Mouse (Mus musculus): Measurements from ENCODE around the gene Wwc1. TPM values are rescaled to one million over a fixed set of nuclear protein-coding genes. Genes with fewer than 3 reads are reported as not detected.

The Wwc1 gene
- polyA plus RNA-seq, 1 experiment from 2014 or later = 5.0 TPM

DNA sequence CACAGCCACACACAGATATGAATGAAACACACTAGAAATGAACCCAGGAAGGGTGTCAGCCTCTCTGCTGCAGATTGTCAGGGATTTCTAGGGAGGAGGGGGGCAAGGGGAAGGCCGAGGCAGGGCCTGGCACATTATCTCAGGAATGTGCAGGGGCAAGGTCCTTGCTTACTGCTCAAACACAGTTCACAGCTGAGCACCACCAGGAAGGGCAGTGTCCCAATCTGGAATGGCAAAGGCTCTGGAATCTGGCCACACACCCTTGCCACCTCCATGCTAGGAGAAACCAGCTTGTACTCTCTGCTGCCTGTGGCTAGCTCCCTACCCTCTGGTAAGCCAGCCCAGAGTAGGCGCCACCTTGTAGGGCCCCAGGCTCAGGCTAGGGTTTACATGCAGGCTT is 16.8 kb downstream of the Wwc1 start:
- no peaks in the 10 kb centered on the region for H3K9me3 ChIP-seq (replicated peaks; ENCODE audit: control insufficient read depth, low read length)
- peak overlapping the region; percentile 78 for H3K27ac ChIP-seq (ENCODE audit: low read length)
- no peaks in the 10 kb centered on the region for H3K36me3 ChIP-seq (ENCODE audit: control insufficient read depth, insufficient read depth, low read length)
- H3K4me3 ChIP-seq (replicated peaks; ENCODE audit: low read length) = no peak overlapping the region
- peak; percentile 73 for ATAC-seq (ENCODE audit: insufficient read depth, low FRiP score)
- H3K4me1 ChIP-seq (ENCODE audit: control insufficient read depth, insufficient read depth, low read length) = peaks cover 6% of the 10 kb centered on the region; the same call in 1 of the 2 replicates
- H3K27me3 ChIP-seq (ENCODE audit: control insufficient read depth, insufficient read depth, low read length) = no peaks in the 10 kb centered on the region
- 36% methylated on average over 2 of the region's 2 CpGs for WGBS
- H3K4me2 ChIP-seq (ENCODE audit: low read depth, low read length) = no peak overlapping the region
- peak overlapping the region; percentile 21; the same call in 1 of the 2 replicates for H3K9ac ChIP-seq (ENCODE audit: low read length)

DNA sequence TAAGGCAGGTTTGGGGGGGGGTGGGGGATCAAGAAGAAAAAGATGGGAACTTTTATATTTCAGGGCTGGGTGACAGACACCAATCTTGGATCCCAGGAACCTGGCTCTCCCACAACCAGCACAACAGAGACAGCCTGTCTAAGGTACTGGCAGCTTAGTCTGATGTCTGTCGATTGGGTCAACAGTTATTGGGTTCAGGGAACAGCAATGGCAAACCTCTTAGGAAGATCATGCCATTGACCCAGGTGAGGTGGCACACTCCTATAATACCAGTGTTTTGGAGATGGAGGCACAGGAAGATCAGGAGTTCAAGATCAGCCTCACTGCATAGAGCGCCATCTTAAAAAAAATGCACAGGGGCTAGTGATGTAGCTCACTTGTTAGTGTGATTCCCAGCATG is 17.9 kb downstream of the Wwc1 start:
- ATAC-seq (ENCODE audit: insufficient read depth, low FRiP score) = no peak
- Histone ChIP-seq H3K4me3 (replicated peaks; ENCODE audit: low read length) (no peak overlapping the region), H3K27ac (ENCODE audit: low read length) (no peak overlapping the region), H3K4me1 (ENCODE audit: control insufficient read depth, insufficient read depth, low read length) (peaks cover 6% of the 10 kb centered on the region; the same call in 1 of the 2 replicates), H3K9ac (ENCODE audit: low read length) (no peak overlapping the region), H3K9me3 (replicated peaks; ENCODE audit: control insufficient read depth, low read length) (no peaks in the 10 kb centered on the region), H3K27me3 (ENCODE audit: control insufficient read depth, insufficient read depth, low read length) (no peaks in the 10 kb centered on the region), H3K36me3 (ENCODE audit: control insufficient read depth, insufficient read depth, low read length) (no peaks in the 10 kb centered on the region), H3K4me2 (ENCODE audit: low read depth, low read length) (no peak overlapping the region)
- 90% methylated on average over 2 of the region's 2 CpGs for WGBS

DNA sequence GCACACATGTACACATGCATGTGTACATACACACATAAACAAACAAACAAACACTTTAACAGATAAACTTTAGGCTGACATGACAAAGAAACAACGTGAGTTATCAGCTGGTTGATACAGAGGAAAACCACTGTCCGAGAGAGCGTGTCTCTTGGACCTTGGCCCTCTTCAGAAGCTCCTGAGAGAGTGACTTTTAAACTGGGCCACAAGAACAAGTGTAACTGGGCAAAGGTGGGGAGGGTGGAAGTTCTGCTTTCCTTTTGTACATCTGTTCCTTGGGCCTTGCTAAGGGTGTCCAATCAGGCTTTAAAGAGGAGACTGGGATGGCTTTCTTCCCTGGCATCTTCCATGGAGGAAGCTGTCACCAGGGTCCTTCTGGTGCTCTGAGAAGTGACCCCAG is 21.1 kb downstream of the Wwc1 start:
- Histone ChIP-seq H3K4me3 (replicated peaks; ENCODE audit: low read length) (no peak overlapping the region), H3K27me3 (ENCODE audit: control insufficient read depth, insufficient read depth, low read length) (no peaks in the 10 kb centered on the region), H3K4me1 (ENCODE audit: control insufficient read depth, insufficient read depth, low read length) (peaks cover 12% of the 10 kb centered on the region; the same call in 1 of the 2 replicates), H3K27ac (ENCODE audit: low read length) (no peak overlapping the region), H3K9me3 (replicated peaks; ENCODE audit: control insufficient read depth, low read length) (no peaks in the 10 kb centered on the region), H3K4me2 (ENCODE audit: low read depth, low read length) (no peak overlapping the region), H3K36me3 (ENCODE audit: control insufficient read depth, insufficient read depth, low read length) (no peaks in the 10 kb centered on the region), H3K9ac (ENCODE audit: low read length) (no peak overlapping the region)
- 75% methylated on average over 3 of the region's 3 CpGs for WGBS
- ATAC-seq (ENCODE audit: insufficient read depth, low FRiP score) = no peak

DNA sequence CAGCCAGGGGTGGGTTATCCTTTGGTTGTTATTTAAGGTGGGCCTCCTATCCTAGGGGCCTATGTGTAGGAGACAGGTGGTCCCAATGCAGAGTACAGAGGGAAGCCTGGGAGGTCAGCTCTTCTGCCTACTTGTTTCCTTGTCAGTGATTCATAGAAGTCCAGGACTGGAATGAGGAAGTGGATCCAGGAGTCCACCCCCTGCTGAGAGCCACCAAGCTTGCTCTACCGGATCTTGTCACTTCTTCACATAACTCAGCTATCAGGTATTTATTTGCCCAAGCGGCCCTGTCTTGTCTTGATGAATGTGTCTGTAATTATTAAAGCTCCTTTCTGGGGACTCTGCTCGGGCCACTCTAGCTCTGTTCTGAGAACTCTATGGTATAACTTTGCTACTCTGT is 24.8 kb downstream of the Wwc1 start:
- no peak overlapping the region for H3K9ac ChIP-seq (ENCODE audit: low read length)
- H3K27ac ChIP-seq (ENCODE audit: low read length) = peak overlapping the region; percentile 75
- no peaks in the 10 kb centered on the region for H3K27me3 ChIP-seq (ENCODE audit: control insufficient read depth, insufficient read depth, low read length)
- H3K36me3 ChIP-seq (ENCODE audit: control insufficient read depth, insufficient read depth, low read length) = no peaks in the 10 kb centered on the region
- peaks cover 16% of the 10 kb centered on the region for H3K4me1 ChIP-seq (ENCODE audit: control insufficient read depth, insufficient read depth, low read length)
- ATAC-seq (ENCODE audit: insufficient read depth, low FRiP score) = peak; percentile 72; the same call in 1 of the 2 replicates
- no peak overlapping the region for H3K4me2 ChIP-seq (ENCODE audit: low read depth, low read length)
- H3K4me3 ChIP-seq (replicated peaks; ENCODE audit: low read length) = no peak overlapping the region
- H3K9me3 ChIP-seq (replicated peaks; ENCODE audit: control insufficient read depth, low read length) = no peaks in the 10 kb centered on the region
- 15% methylated on average over 3 of the region's 3 CpGs for WGBS

DNA sequence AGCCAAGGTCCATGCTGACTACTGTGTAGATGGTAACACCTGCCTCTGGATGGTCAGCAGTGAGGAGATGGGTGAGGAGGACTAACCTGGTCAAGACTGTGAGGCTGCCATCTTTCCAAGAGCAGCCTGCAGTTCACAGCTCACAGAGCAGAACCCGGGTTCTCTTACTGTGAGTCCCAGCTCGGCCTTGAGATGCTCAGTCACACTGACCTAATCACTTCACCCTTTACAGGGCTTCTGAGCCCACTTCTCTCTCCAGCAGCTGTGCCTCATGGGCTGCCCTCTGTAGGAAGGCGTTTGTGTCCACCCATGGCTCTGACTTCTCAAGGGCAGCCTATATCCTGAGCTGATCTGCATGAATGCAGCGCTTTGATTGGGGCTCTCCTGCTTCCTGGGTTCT is 27.1 kb downstream of the Wwc1 start:
- Histone ChIP-seq H3K27ac (ENCODE audit: low read length) (no peak overlapping the region), H3K9me3 (replicated peaks; ENCODE audit: control insufficient read depth, low read length) (no peaks in the 10 kb centered on the region), H3K9ac (ENCODE audit: low read length) (no peak overlapping the region), H3K27me3 (ENCODE audit: control insufficient read depth, insufficient read depth, low read length) (no peaks in the 10 kb centered on the region), H3K36me3 (ENCODE audit: control insufficient read depth, insufficient read depth, low read length) (no peaks in the 10 kb centered on the region), H3K4me1 (ENCODE audit: control insufficient read depth, insufficient read depth, low read length) (peaks cover 19% of the 10 kb centered on the region), H3K4me2 (ENCODE audit: low read depth, low read length) (no peak overlapping the region), H3K4me3 (replicated peaks; ENCODE audit: low read length) (no peak overlapping the region)
- 85% methylated on average over 4 of the region's 4 CpGs for WGBS
- no peak for ATAC-seq (ENCODE audit: insufficient read depth, low FRiP score)

DNA sequence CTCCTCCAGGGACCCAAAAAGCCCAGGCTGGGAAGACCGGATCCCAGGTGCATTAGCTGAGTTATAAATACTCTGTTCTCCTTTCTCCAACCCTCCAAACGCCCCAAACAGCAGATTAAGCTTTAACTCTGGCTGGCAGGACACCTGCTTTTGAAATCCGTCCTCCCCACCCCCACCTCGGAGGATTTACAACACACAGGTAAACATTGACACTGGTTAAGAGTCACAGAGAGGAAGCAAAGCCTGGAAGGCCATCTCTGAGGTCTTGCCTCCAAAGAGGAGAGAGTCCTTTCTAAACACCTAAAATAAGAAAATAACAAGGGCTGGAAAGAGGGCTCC is 28.6 kb downstream of the Wwc1 start:
- peak overlapping the region; percentile 75 for H3K27ac ChIP-seq (ENCODE audit: low read length)
- no peaks in the 10 kb centered on the region for H3K36me3 ChIP-seq (ENCODE audit: control insufficient read depth, insufficient read depth, low read length)
- H3K4me1 ChIP-seq (ENCODE audit: control insufficient read depth, insufficient read depth, low read length) = peaks cover 22% of the 10 kb centered on the region
- H3K4me3 ChIP-seq (replicated peaks; ENCODE audit: low read length) = no peak overlapping the region
- 0 out of 2 replicates have a peak overlapping the region, but pooled peaks have one; percentile 3 for H3K4me2 ChIP-seq (ENCODE audit: low read depth, low read length)
- ATAC-seq (ENCODE audit: insufficient read depth, low FRiP score) = no peak
- H3K9me3 ChIP-seq (replicated peaks; ENCODE audit: control insufficient read depth, low read length) = no peaks in the 10 kb centered on the region
- H3K27me3 ChIP-seq (ENCODE audit: control insufficient read depth, insufficient read depth, low read length) = no peaks in the 10 kb centered on the region
- 36% methylated on average over 4 of the region's 4 CpGs for WGBS
- H3K9ac ChIP-seq (ENCODE audit: low read length) = no peak overlapping the region

DNA sequence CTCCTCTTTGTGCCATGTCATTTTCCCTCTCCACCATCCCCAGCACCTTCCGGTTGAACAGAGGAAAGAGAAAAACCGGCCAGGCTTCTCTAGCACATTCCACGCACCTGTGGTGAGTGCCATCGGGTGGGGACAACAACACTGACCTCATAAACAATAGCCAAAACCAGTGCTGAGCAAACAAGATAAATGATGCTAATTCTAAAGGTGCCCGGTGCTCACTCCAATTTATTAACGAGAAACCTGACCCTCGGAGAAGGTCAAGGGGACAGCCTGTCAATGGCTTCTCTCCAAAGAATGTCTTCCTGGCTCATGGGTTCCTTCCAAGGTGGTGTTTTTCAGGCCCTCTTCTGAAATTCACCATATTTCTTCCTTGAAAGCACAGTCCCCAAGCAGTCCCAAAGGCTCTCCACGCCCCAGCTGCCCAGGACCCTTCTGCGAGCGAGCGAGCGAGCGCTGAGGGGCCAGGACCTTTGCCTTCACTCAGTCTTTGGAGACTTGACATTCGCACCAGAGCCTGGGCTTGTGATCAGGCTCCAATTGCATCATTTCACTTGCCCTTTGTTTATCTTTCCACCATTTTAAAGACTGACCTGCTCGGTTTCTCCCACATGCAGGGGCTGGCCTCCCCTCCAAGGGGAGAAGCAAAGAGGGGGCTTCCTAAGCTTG is 29.1 kb downstream of the Wwc1 start:
- 52% methylated on average over 15 of the region's 15 CpGs for WGBS
- no peaks in the 10 kb centered on the region for H3K9me3 ChIP-seq (replicated peaks; ENCODE audit: control insufficient read depth, low read length)
- peaks cover 22% of the 10 kb centered on the region for H3K4me1 ChIP-seq (ENCODE audit: control insufficient read depth, insufficient read depth, low read length)
- no peaks in the 10 kb centered on the region for H3K36me3 ChIP-seq (ENCODE audit: control insufficient read depth, insufficient read depth, low read length)
- no peak overlapping the region for H3K4me3 ChIP-seq (replicated peaks; ENCODE audit: low read length)
- no peak overlapping the region for H3K9ac ChIP-seq (ENCODE audit: low read length)
- ATAC-seq (ENCODE audit: insufficient read depth, low FRiP score) = no peak
- no peaks in the 10 kb centered on the region for H3K27me3 ChIP-seq (ENCODE audit: control insufficient read depth, insufficient read depth, low read length)
- peak overlapping the region; percentile 75 for H3K27ac ChIP-seq (ENCODE audit: low read length)
- peak overlapping the region; percentile 3; the same call in 1 of the 2 replicates for H3K4me2 ChIP-seq (ENCODE audit: low read depth, low read length)

DNA sequence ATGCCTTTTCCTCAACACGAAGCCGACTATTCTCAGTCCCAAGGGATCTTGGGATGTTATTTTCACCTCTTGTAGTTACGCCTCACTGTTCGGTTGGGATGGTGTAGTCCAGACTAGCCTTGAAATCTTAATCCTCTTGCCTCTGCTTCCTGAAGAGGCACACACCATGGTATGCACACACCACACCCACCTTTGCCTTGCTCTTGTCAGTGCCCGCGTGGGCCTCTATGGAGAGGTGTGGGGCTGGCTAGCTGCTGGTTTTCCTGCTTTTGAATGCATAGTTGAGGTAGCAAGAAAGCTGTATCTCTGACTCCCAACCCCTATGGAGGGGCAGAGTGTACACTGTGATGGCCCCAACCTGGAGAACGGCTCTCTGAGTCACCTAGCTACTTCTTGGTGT is 29.9 kb downstream of the Wwc1 start:
- WGBS = 61% methylated on average over 7 of the region's 7 CpGs
- no peaks in the 10 kb centered on the region for H3K27me3 ChIP-seq (ENCODE audit: control insufficient read depth, insufficient read depth, low read length)
- ATAC-seq (ENCODE audit: insufficient read depth, low FRiP score) = 0 out of 2 replicates have a peak, but pooled peaks have one; percentile 49
- no peak overlapping the region for H3K4me2 ChIP-seq (ENCODE audit: low read depth, low read length)
- H3K36me3 ChIP-seq (ENCODE audit: control insufficient read depth, insufficient read depth, low read length) = no peaks in the 10 kb centered on the region
- no peak overlapping the region for H3K4me3 ChIP-seq (replicated peaks; ENCODE audit: low read length)
- H3K9me3 ChIP-seq (replicated peaks; ENCODE audit: control insufficient read depth, low read length) = no peaks in the 10 kb centered on the region
- H3K9ac ChIP-seq (ENCODE audit: low read length) = no peak overlapping the region
- peak overlapping the region; percentile 75; the same call in 1 of the 2 replicates for H3K27ac ChIP-seq (ENCODE audit: low read length)
- H3K4me1 ChIP-seq (ENCODE audit: control insufficient read depth, insufficient read depth, low read length) = peaks cover 19% of the 10 kb centered on the region

DNA sequence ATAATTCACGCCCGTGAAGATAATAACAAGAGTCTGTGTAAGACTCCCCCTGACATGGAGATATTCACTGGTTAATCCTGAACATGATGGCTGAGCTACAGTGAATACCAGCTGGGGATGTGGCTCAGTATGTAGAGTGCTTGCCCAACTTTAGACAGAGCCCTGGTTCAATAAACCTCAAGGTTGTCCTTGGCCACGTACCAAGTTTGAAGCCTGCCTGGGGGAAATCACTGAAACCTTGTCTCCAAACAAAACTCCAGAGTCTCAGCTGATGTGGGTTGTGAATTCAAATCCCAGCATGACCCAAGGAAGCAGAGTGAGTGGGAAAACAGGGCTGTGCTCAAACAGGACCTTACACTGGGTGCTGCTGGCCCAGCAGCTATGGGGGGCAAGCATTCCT is 30.3 kb downstream of the Wwc1 start:
- Histone ChIP-seq H3K9ac (ENCODE audit: low read length) (no peak overlapping the region), H3K27me3 (ENCODE audit: control insufficient read depth, insufficient read depth, low read length) (no peaks in the 10 kb centered on the region), H3K36me3 (ENCODE audit: control insufficient read depth, insufficient read depth, low read length) (no peaks in the 10 kb centered on the region), H3K4me2 (ENCODE audit: low read depth, low read length) (no peak overlapping the region), H3K4me1 (ENCODE audit: control insufficient read depth, insufficient read depth, low read length) (peaks cover 19% of the 10 kb centered on the region), H3K4me3 (replicated peaks; ENCODE audit: low read length) (no peak overlapping the region), H3K9me3 (replicated peaks; ENCODE audit: control insufficient read depth, low read length) (no peaks in the 10 kb centered on the region), H3K27ac (ENCODE audit: low read length) (peak overlapping the region; percentile 40; the same call in 1 of the 2 replicates)
- ATAC-seq (ENCODE audit: insufficient read depth, low FRiP score) = no peak
- WGBS = 71% methylated on average over 3 of the region's 3 CpGs
